Mouse (Mus musculus): ENCODE measurements around the gene Tcf12. TPM values are rescaled to one million over a fixed set of nuclear protein-coding genes. Genes with fewer than 3 reads are reported as not detected.

The Tcf12 gene
- polyA plus RNA-seq, 1 experiment from 2014 or later = 9.9 TPM

GRCm38 (mm10) chr9:71978886-71979285 is 132.8 kb downstream of the Tcf12 start:
- Histone ChIP-seq H3K4me2 (no peak overlapping the region), H3K4me3 (replicated peaks) (no peak overlapping the region), H3K27ac (no peak overlapping the region), H3K27me3 (no peaks in the 10 kb centered on the region), H3K9ac (no peak overlapping the region), H3K36me3 (no peaks in the 10 kb centered on the region), H3K4me1 (replicated peaks) (peaks cover 13% of the 10 kb centered on the region), H3K9me3 (replicated peaks) (no peaks in the 10 kb centered on the region)
- DNase-seq (no peak), ATAC-seq (ENCODE audit: low read depth) (no peak)
- 72% methylated on average over 3 of the region's 3 CpGs for WGBS (ENCODE audit: insufficient replicate concordance)

- H3K4me1 ChIP-seq (replicated peaks) = peaks cover 13% of the 10 kb centered on the region
- no peaks in the 10 kb centered on the region for H3K9me3 ChIP-seq (replicated peaks)
- no peaks in the 10 kb centered on the region for H3K27me3 ChIP-seq
- 45% methylated on average over 6 of the region's 6 CpGs for WGBS (ENCODE audit: insufficient replicate concordance)
- no peak for ATAC-seq (ENCODE audit: low read depth)
- DNase-seq = no peak
- no peak overlapping the region for H3K9ac ChIP-seq
- H3K4me3 ChIP-seq (replicated peaks) = no peak overlapping the region
- H3K4me2 ChIP-seq = no peak overlapping the region
- H3K27ac ChIP-seq = no peak overlapping the region
- no peaks in the 10 kb centered on the region for H3K36me3 ChIP-seq
Measured at GRCm38 (mm10) chr9:71976034-71976433, 135.6 kb downstream of the Tcf12 start.

GRCm38 (mm10) chr9:71975141-71975540 is 136.5 kb downstream of the Tcf12 start:
- 72% methylated on average over 4 of the region's 4 CpGs for WGBS (ENCODE audit: insufficient replicate concordance)
- Histone ChIP-seq H3K4me1 (replicated peaks) (peaks cover 9% of the 10 kb centered on the region), H3K4me2 (no peak overlapping the region), H3K4me3 (replicated peaks) (no peak overlapping the region), H3K36me3 (no peaks in the 10 kb centered on the region), H3K27ac (no peak overlapping the region), H3K27me3 (no peaks in the 10 kb centered on the region), H3K9me3 (replicated peaks) (no peaks in the 10 kb centered on the region), H3K9ac (no peak overlapping the region)
- ATAC-seq (ENCODE audit: low read depth) (no peak), DNase-seq (no peak)

- no peaks in the 10 kb centered on the region for H3K36me3 ChIP-seq
- peaks cover 9% of the 10 kb centered on the region for H3K4me1 ChIP-seq (replicated peaks)
- no peak overlapping the region for H3K4me2 ChIP-seq
- no peak for DNase-seq
- no peak for ATAC-seq (ENCODE audit: low read depth)
- no peaks in the 10 kb centered on the region for H3K27me3 ChIP-seq
- no peak overlapping the region for H3K9ac ChIP-seq
- WGBS (ENCODE audit: insufficient replicate concordance) = 61% methylated on average over 2 of the region's 2 CpGs
- no peak overlapping the region for H3K4me3 ChIP-seq (replicated peaks)
- H3K27ac ChIP-seq = no peak overlapping the region
- H3K9me3 ChIP-seq (replicated peaks) = no peaks in the 10 kb centered on the region
Measured at GRCm38 (mm10) chr9:71974541-71974959, 137.1 kb downstream of the Tcf12 start.

DNA sequence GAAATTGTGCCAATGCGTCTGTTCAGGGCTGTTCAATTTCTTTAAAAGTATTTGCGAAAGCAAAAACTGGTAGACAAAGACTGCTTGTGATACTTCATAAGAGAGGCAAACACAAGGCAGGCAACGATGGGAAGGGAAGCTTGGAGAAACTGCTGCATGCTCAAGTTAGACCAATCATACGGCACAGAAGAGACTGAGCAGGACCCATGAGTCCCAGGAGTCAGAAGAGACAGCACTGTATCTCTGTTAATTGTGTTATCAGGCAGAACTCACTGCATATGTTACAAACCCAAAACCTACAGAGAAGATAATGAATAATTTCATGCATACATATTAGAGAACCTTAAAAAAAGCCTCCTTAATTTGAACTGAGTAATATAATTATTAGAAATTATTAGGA is 147.6 kb downstream of the Tcf12 start:
- no peak overlapping the region for H3K4me2 ChIP-seq
- H3K4me3 ChIP-seq (replicated peaks) = no peak overlapping the region
- ATAC-seq (ENCODE audit: low read depth) (peak; percentile 78), DNase-seq (peak; percentile 19)
- peaks cover 18% of the 10 kb centered on the region for H3K4me1 ChIP-seq (replicated peaks)
- H3K27ac ChIP-seq = no peak overlapping the region
- no peaks in the 10 kb centered on the region for H3K27me3 ChIP-seq
- H3K9ac ChIP-seq = no peak overlapping the region
- H3K9me3 ChIP-seq (replicated peaks) = no peaks in the 10 kb centered on the region
- 62% methylated on average over 4 of the region's 4 CpGs for WGBS (ENCODE audit: insufficient replicate concordance)
- no peaks in the 10 kb centered on the region for H3K36me3 ChIP-seq

DNA sequence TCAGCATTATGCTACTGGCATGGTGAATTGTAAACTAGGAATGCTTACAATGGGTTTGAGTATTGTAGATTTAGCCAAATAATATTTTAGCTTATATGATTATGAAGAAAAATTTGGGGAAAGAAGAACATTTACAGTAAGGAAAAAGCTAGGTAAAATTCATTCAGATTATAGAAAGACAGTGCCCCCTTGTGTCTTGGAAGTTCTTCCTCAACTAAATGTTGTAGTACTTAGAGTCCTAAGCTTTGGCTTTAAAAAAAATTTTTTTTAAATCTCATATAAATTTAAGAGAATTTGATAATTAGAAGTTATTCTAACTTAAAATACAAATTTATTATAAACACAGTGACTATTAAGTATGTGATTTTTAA is 151.7 kb downstream of the Tcf12 start:
- Histone ChIP-seq H3K4me3 (replicated peaks) (no peak overlapping the region), H3K4me2 (no peak overlapping the region), H3K4me1 (replicated peaks) (peaks cover 18% of the 10 kb centered on the region), H3K27ac (no peak overlapping the region), H3K9ac (no peak overlapping the region), H3K9me3 (replicated peaks) (no peaks in the 10 kb centered on the region), H3K27me3 (no peaks in the 10 kb centered on the region), H3K36me3 (no peaks in the 10 kb centered on the region)
- ATAC-seq (ENCODE audit: low read depth) (no peak), DNase-seq (no peak)

GRCm38 (mm10) chr9:71959259-71960025 is 152.2 kb downstream of the Tcf12 start:
- no peaks in the 10 kb centered on the region for H3K9me3 ChIP-seq (replicated peaks)
- H3K4me2 ChIP-seq = no peak overlapping the region
- H3K27me3 ChIP-seq = no peaks in the 10 kb centered on the region
- WGBS (ENCODE audit: insufficient replicate concordance) = 78% methylated on average over 11 of the region's 11 CpGs
- peaks cover 16% of the 10 kb centered on the region for H3K4me1 ChIP-seq (replicated peaks)
- no peak overlapping the region for H3K27ac ChIP-seq
- no peak for ATAC-seq (ENCODE audit: low read depth)
- H3K36me3 ChIP-seq = no peaks in the 10 kb centered on the region
- H3K4me3 ChIP-seq (replicated peaks) = no peak overlapping the region
- H3K9ac ChIP-seq = no peak overlapping the region
- DNase-seq = no peak

DNA sequence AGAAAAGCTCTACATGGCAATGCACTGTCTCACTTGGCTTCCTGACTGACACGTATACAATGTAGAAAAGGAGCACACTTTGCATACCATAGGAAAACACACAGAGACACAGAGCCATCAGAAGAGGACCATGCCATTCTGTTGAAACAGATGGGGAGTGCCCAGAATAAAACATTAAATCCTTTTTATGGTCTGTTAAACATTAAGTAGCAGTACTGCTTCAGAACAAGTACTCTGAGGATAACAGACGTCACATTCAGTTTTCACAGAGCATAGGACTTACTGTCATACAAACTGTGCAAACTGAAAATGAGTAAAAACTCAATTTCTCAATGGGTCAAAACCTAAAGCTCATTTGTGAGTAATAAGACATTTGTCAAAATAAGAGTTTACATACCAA is 158.5 kb downstream of the Tcf12 start:
- WGBS (ENCODE audit: insufficient replicate concordance) = 78% methylated on average over 2 of the region's 2 CpGs
- H3K4me3 ChIP-seq (replicated peaks) = no peak overlapping the region
- H3K9ac ChIP-seq = no peak overlapping the region
- no peaks in the 10 kb centered on the region for H3K36me3 ChIP-seq
- no peak overlapping the region for H3K27ac ChIP-seq
- H3K4me2 ChIP-seq = no peak overlapping the region
- peaks cover 27% of the 10 kb centered on the region for H3K4me1 ChIP-seq (replicated peaks)
- no peaks in the 10 kb centered on the region for H3K27me3 ChIP-seq
- DNase-seq (no peak), ATAC-seq (ENCODE audit: low read depth) (no peak)
- no peaks in the 10 kb centered on the region for H3K9me3 ChIP-seq (replicated peaks)

DNA sequence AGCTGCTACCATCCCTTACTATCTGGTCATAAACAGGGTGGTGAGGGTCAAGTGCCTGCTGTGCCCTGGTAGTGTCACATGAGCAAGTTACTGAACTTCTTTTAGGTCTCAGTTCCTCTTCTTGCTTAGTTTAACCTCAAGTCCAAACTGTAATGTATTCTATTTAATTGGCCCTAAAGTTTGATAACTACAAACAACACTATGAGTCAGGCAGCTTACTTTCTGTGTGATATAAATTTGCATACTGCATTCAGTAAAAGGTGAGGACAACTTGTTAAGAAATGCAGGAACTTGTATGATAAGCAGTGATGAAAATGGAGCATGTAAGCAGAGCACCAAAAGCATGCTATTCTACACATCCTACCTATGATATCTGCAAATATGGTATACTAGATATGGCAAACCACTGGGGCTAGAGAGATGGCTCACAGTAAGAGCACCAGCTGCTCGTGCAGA is 159.0 kb downstream of the Tcf12 start:
- Histone ChIP-seq H3K27me3 (no peaks in the 10 kb centered on the region), H3K27ac (no peak overlapping the region), H3K4me1 (replicated peaks) (peaks cover 27% of the 10 kb centered on the region), H3K9ac (no peak overlapping the region), H3K4me2 (no peak overlapping the region), H3K9me3 (replicated peaks) (no peaks in the 10 kb centered on the region), H3K36me3 (no peaks in the 10 kb centered on the region), H3K4me3 (replicated peaks) (no peak overlapping the region)
- ATAC-seq (ENCODE audit: low read depth) (peak; percentile 85), DNase-seq (no peak)
- 38% methylated on average over 1 of the region's 1 CpGs for WGBS (ENCODE audit: insufficient replicate concordance)

DNA sequence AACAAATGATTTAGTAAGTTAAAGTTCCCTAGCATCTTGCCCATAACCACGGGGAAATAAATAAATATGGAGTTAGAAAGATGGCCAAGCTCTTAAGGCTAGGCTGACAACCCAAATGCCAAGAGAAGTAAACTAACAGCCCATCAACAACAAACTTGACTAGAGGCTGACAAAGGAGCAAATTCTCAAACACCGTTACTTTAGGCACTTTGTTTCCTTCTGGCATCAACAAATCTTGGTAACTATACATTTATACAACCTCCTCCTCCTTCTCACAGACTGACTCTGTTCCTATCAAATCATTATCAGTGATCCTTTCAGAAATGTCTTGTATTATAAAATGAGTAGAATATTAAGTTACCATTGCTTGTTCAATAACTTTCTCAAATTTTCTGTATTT is 159.7 kb downstream of the Tcf12 start:
- no peak overlapping the region for H3K4me3 ChIP-seq (replicated peaks)
- H3K9ac ChIP-seq = no peak overlapping the region
- no peaks in the 10 kb centered on the region for H3K9me3 ChIP-seq (replicated peaks)
- H3K36me3 ChIP-seq = no peaks in the 10 kb centered on the region
- no peak overlapping the region for H3K4me2 ChIP-seq
- ATAC-seq (ENCODE audit: low read depth) (no peak), DNase-seq (no peak)
- H3K27me3 ChIP-seq = no peaks in the 10 kb centered on the region
- WGBS (ENCODE audit: insufficient replicate concordance) = 80% methylated on average over 2 of the region's 2 CpGs
- peaks cover 27% of the 10 kb centered on the region for H3K4me1 ChIP-seq (replicated peaks)
- H3K27ac ChIP-seq = no peak overlapping the region

DNA sequence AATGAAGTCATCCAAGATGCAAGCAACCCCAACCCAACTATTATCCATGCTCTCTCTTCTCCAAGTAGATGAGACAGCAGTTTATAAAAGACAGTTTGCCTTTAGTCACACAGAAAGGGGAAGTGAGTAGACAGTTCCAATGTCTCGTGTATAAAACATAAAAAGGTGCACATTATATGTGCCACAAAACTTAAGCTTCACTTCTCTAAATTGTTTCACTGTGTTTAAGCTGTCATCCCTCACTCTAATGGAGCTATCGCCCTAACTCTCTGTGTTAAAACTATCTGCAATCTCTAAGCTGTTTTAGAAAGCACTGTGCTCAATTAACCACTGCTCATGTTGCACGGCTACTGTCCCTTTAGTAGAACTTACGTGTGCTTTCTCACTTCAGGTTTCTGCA is 160.3 kb downstream of the Tcf12 start:
- Histone ChIP-seq H3K27me3 (no peaks in the 10 kb centered on the region), H3K27ac (no peak overlapping the region), H3K4me3 (replicated peaks) (no peak overlapping the region), H3K4me1 (replicated peaks) (peaks cover 27% of the 10 kb centered on the region), H3K9ac (no peak overlapping the region), H3K4me2 (no peak overlapping the region), H3K36me3 (no peaks in the 10 kb centered on the region), H3K9me3 (replicated peaks) (no peaks in the 10 kb centered on the region)
- 45% methylated on average over 4 of the region's 4 CpGs for WGBS (ENCODE audit: insufficient replicate concordance)
- DNase-seq = no peak
- ATAC-seq (ENCODE audit: low read depth) = no peak

GRCm38 (mm10) chr9:71944801-71945200 is 166.9 kb downstream of the Tcf12 start:
- no peak overlapping the region for H3K9ac ChIP-seq
- no peaks in the 10 kb centered on the region for H3K27me3 ChIP-seq
- H3K27ac ChIP-seq = no peak overlapping the region
- H3K4me1 ChIP-seq (replicated peaks) = peaks cover 8% of the 10 kb centered on the region
- peak; percentile 84 for ATAC-seq (ENCODE audit: low read depth)
- 30% methylated on average over 4 of the region's 4 CpGs for WGBS (ENCODE audit: insufficient replicate concordance)
- H3K36me3 ChIP-seq = no peaks in the 10 kb centered on the region
- no peaks in the 10 kb centered on the region for H3K9me3 ChIP-seq (replicated peaks)
- H3K4me2 ChIP-seq = no peak overlapping the region
- no peak overlapping the region for H3K4me3 ChIP-seq (replicated peaks)
- peak; percentile 41 for DNase-seq
